Mouse (Mus musculus): ENCODE measurements at regions not wholly inside any gene's neighbourhood (a gene's known extent, or its start where the extent isn't known, plus 50 kb on each side); places are given as distances from the start of the nearest gene placed in this dataset.
"Not testable (repeated sequence)": the region's sequence is repeated elsewhere in the genome, so short reads cannot be mapped to it uniquely, and the experiment has no call there.

DNA sequence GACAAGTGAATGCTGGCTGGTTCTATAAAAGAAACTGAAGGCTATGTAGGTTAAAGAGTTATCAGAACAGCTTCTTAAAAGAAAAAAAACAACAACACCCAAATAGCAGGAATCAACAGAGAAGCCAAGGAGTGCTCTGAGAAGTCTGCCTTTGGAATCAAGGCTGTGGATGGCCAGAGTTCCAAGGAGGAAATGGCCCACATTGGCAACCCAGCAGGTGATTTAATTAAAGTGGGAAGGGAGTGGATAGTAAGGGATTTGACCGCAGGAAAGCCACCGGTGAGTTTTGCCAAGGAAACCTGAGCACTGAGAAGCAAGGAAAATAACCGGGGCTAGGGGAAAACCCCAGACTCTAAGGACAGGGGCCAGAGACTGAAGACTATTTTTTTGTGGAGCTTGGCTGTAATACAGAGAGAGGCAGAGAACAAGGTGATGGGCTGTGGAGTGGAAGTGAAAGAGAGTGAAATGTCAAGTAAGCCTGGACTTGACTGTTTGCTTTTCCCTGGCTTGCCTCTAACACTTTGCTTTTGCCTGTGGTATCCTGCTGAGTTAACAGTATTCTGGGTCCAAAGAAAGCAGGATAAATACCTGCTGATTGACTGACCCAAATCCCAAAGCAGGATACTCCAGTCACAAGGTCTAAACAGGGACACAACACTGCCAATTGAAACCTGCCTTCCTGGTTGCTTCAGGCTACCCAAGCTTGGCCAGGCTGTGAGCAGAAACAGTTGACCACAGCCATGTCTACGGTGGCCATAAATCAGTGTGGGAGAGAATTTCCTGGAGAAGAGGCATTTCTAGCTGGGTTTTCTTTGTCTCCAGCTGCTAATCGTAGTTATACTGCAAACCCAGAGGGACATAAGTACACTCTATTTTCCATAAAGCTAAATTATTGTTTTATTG, 125.9 kb downstream of the Arrdc3 start:
- no peak for DNase-seq (ENCODE audit: low spot score in 2 of 2)

DNA sequence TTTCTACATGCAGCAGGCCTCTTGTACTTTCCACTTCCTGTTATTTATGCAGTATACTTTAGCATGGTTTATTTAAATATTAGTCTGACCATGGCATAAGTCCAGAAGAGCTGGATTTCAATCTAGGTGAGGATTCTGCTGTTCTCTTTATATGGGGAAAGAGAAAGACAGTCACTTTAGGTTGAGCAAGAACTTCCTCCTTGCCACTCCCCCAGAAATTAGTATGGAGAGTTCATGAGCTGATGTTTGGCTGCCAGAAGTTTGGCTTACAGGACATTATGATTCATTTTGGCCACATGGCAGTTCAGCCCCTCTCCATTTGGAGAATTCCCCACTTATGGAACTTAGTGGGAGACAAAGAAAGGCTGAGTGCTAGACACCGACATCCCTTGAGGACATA, 130.8 kb downstream of the Arrdc3 start:
- no peak for DNase-seq (ENCODE audit: low spot score in 2 of 2)

DNA sequence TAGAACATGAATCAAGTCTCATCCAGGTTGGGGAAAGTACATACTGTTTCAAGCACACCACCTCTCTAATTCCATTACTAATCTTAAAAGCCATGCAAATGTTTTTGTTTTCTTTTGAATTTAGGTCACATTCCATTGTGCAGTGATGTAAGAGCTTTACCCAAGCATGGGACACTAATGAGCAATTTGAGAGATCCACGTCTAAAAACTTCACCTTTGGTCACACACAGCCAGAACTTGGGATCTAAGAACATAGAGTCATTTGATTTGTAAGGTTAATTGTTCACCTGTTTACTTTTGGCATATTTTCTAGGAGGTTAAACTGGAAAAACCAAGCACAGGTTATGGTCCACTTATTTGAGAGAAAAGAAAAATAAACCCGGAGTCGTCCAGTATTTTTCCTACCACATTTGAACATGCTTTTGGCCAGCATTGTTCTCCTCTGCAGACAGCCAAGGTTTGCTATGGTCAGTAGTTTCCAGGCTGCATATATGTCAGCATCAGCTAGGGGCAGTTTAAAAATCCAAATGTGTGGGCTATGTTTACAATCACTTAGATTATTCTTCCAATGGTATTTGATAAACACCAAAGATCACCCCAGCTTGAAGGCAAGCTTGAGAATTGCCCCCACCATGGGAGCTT, 137.0 kb downstream of the Arrdc3 start:
- DNase-seq (ENCODE audit: low spot score in 2 of 2), result no peak

DNA sequence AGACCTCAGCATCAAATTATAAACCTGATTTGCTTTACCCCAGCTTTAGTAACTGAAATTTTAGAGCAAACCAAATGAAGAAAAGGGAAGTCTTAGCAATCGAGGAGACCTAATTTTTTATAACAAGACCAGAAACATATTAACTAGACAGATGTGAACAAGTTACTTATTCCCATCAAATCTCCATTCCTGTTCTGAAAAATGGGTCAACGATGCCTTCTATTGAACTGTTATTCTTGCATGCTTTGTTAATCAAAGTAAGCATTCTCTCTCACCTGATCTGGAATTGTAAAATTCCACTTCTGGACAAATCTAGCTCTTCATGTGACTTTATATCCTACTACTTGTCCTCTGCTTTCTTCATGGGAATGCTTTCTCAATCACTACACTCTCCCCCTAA, 137.6 kb downstream of the Arrdc3 start:
- DNase-seq (ENCODE audit: low spot score in 2 of 2), result no peak

DNA sequence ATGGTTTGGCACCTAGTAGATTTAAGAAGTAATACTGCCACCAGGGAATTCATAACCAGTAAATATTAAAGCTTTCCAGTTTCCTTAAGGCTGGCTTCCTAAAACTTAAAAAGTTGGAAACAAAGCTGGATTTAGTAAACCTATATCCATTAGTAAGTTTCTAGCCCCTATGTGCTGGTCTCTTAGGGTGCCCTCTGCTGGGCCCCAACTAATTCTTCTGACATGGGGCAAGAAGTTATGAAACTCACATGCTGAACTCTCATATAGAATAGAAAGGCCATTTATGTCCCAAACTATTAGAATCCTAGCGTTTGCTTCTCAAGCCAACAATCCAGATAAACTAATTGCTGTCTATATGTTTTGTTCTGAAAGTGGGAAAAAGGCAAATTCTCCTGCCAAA, 139.2 kb downstream of the Arrdc3 start:
- no peak for DNase-seq (ENCODE audit: low spot score in 2 of 2)

DNA sequence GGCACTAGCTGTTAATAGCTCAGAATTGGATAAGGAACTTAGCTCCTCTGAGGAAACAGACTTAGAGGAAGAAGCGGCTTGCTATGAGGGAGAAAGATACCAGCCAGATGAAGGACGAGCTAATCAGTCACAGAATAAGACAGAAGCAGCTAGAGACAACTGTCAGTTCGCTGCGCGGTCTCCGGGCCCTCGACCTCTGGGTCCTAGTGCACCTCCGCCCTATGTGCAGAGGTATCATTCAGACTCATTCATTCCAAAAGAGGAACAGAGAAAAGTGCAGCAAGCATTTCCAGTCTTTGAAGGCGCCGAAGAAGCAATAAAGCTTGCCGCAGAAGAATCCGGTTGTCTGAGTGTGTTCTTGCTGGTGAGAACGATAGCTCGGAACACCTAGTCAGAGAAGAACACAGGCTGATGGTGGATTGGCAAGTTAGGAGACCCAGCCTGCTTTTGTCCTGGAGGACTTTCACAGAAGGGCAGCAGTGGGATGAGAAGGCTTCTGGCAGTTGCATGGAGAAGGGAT, 142.1 kb downstream of the Arrdc3 start:
- DNase-seq (ENCODE audit: low spot score in 2 of 2), result not testable (repeated sequence)

DNA sequence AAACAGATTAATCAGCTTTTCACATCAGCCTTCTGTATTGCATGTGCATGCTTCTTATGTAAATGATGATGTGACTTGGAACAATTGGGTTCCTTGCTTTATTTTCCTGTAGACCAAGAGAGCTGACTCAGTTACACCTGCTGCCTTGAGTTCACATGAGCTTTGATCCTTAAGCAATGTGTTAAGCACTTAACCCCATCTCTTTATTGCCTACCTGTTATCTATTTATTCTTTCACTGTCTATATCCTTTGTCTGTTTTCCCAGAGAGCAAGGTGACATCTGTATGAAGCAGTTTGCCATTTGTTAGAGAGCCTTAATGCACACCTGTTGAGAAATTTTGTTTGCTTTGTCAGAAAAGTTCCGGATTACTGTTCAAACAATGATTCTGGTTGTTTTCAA, 154.1 kb downstream of the Arrdc3 start:
- no peak for DNase-seq (ENCODE audit: low spot score in 2 of 2)

DNA sequence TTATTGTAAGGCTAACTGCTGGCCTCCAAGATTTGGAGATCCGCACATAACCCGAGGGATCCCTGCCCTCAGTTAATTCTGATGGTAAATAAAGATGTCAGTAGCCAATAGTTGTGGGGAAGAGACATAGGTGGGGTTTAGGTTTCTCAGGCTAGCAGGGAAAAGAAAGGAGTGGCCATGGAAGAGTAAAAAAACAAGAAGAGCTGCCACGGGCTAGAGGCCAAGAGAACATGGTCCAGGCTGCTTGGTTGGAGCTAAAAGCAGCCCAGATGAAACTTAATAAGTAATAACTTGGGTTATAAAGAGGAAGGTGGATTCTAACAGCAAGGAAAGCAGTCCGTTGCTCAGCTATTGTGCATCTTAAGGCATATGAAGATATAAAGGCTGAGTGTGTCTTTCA, 155.6 kb downstream of the Arrdc3 start:
- DNase-seq (ENCODE audit: low spot score in 2 of 2), result no peak

DNA sequence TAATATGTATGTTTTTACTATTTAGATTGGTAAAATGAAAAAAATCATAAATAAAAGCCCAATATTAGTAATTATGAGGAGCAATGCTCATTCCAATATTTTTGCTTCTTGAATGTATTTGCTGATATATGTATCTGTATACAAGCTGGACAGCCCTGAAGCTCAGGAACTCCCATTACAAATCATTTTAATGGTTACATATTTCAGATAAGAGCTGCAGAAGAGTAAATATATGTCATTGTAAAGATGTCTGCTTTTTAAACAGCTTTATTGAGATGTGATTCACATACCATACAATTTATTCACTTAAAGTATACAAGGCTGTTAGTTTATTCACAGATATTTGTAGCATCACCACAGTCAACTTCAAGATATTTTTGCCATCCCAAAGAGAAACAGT, 157.3 kb downstream of the Arrdc3 start:
- no peak for DNase-seq (ENCODE audit: low spot score in 2 of 2)

DNA sequence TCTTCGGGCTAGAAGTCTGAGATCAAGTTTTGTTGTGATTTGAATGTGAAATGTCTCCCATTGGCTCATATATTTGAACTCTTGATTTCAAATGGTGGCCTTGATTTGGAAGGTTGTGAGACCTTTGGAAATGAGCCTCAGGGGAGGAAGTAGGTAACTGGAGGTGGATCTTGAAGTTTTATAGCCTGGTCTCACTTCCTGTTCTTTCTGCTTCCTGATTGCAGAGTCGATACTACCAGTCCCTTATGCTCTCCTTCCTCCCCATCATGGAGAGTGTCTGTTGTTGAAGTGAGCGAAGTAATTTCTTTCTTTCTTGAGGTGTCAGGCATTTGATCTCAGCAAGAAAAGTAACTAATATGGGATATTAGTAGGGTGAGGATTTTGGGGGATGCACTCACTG, 158.5 kb downstream of the Arrdc3 start:
- no peak for DNase-seq (ENCODE audit: low spot score in 2 of 2)

Data from thymus, postnatal 10 days (tissue).